Mouse (Mus musculus): Measurements from ENCODE around the gene Pola2.

DNA sequence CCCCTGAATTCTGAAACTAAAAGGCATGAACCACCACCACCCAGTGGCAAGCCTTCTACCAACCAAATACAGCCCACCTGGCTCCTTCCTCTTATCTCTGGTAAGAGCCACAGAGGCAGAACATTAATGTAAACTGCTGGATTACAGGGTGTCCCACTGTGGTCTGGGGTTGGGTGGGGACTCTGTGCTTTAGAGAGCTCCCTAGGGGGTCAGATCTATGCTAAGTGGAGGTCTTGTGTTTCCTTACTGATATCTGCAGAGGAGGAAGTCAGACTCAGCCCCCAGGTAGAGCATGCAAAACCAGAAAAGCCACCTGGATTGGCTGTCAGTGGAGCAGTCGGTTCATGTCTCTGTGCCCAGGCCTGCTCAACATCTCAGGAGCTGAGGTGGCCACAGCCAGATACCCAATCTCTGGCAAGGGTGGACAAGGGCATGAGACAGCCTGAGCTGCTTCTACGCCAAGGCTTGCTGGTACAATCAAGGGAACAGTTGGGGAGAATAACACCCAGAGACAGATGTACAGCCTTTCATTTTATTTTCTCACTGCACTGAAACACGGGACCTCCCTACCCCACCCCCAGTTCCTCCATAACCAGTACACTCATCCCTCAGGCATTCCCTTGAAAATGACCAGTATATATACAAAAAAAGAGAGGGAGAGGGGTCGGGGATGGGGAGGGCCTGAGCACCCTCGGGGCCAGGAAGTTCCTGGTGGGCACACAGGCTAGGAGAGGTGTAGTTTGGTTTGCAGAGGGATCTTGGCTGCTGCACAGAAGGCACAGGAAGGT lies 24.2 kb upstream of the Pola2 start:
- no peak for TF ChIP-seq CTCF (IDR thresholded peaks at IDR 0.05; ENCODE audit: extremely low read depth, insufficient read depth, insufficient read length, insufficient replicate concordance)
- TF ChIP-seq POLR2A (IDR thresholded peaks at IDR 0.05; ENCODE audit: low read depth, low read length) = no peak
